Mouse (Mus musculus) spleen, postnatal 4 days (tissue): ENCODE measurements at regions not wholly inside any gene's neighbourhood (a gene's known extent, or its start where the extent isn't known, plus 50 kb on each side); places are given as distances from the start of the nearest gene placed in this dataset.

Experiments used
- DNase-seq, 2 experiments: peaks; one replicate each; pipeline ENCODE4 v3.0.0; 2022; ENCODE audit warnings: low spot score in 2 of 2

DNA sequence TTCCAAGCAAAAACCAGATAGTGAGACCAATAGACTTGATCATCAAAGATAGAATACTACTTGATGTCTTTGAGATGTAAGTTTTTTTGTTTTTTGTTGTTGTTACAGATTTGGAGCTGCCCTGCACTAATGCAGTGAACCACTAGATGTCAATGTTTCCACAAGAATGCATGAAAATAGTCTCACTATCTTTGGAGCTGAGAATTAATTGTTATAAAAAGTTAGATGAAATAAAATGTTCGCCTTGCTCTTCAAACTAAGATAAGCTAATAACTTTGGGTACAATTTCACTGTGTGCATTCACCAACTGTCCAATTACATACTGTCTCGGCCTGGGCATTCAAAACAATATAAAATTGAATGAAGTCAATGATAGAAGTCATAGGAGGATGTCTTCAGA lies 223.2 kb upstream of the Agtr1b start:
- no peak for DNase-seq

DNA sequence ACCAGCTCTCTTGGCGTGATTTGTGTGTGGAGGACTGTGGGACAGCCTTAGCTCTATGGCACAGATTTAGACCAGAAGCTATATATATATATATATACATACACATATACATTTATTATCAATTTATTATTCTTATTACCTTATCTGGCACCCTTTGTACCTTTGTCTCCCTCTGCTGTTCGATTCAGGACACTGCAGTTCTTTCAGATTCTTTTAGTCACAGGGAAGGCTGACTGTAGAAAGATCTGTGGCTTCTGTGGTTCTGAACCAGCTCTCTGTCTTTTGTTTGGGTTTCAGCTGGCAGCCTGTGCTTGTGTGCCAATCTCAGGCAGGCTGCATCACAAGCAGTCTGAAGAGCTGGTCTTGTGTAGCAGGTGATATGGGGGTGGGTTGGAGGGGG lies 184.6 kb upstream of the Agtr1b start:
- no peak for DNase-seq

DNA sequence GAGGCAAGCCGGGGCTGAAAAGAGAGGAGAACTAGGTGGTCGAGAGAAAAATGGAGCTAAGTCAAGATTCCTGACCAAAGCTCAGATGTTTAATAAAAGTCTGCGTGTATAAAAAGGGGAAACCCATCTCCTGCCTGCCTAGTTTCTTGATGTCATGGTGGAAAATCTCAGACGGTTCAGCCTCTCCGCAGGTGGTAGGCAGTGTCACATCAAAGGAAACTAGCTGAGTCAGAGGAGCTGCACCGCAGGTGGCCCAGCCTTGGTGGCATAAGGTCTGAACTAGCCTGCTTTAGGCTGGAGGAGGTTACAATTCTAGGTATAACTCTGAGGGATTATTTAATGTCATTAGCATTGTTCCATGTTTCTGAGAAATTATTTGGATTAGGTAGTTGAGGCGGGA lies 177.0 kb upstream of the Agtr1b start:
- no peak for DNase-seq

DNA sequence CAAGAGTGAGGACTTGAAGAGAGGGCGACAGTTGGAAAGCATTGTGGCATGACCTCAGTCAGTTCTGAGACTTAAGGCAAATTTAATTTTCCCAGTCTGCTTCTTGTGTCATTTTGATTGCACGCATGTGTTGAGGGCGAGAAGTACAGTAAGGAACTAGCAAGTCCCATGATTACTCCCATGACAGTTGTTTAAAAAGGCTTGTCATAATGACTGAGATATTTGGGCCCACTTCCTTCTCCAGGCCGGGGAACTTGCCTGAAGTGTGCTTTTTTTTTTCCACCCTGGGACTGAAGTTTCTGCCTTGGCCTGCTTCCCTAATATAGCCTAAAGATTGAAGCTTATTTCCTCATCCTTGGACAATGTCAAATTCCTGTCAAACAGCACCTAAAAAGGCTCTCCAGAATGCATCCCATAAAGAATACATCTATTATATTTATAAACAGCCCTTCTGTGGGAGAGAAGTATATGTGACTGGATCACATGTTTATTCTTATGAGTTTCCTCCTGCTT lies 171.6 kb upstream of the Agtr1b start:
- no peak for DNase-seq

DNA sequence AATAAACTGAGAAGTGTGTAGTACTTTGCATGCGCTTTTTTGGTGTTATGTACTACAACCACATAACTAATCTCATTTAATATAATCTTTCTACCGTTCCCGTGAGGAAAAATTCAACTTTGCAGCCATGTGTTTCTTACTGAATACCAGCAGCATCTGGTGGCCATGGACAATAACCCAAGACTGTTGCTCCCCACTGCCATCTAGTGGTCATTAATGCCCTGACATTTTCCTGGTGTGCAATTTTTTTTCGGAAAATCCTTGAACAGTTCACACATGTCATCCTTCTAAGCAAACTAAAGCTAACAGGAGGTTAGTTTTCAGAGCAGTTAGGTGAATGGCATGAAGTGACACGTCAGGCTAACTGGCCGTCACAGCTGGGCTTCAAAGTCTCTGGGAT lies 153.8 kb upstream of the Agtr1b start:
- DNase-seq = no peak

DNA sequence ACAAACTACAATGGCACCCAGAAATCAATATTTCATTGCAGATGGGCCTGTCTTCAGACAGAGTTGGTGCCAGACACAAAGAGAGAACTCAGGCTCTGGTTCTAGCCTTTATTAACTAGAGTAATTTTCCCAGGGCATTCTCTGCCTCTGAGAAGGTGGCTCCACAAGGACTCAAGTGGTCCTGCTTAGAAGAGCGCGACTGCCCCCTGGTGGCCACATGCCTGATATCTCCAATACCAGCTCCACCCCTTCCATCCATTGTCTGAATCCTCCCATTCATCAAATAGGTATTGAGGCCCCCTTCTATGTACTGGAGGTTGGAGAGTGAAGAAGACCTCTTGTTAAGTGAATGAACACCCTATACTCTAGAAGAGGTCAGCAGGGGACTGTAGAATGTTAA lies 142.2 kb upstream of the Agtr1b start:
- peak; percentile 31 to 80 for DNase-seq

DNA sequence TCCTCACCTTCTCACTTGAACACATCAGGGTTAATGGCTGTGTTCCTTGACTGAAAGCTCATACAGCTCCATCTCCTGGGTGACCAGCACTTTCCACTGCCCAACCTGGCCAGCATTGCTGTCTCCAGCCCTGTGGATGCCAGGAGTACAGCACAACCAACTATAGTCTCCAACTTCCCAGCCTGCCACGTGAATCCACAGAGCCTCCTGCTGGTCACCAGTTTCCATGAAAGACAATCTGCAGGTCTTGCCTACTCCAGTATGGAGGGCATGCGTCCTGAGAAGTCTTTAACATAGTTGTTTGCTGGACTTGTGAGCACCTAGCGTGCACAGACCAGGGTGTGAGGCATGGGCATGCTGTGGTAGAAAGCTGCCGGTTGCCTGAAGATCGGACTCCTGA lies 138.6 kb upstream of the Agtr1b start:
- DNase-seq = no peak
